Mouse (Mus musculus) B cell, adult 2 months (primary cell): ENCODE data around the gene Vmn2r68.

Experiments
- DNase-seq, 2 experiments: peaks; one replicate each; pipeline ENCODE4 v3.0.0; 2022

Vmn2r68 gene

GRCm38 (mm10) chr7:85237683-85238082 is at the start of gene Vmn2r68:
Gene Vmn2r68 (minus strand): TSS chr7:85237783.
- DNase-seq, result no peak
